Mouse (Mus musculus) kidney, postnatal 0 days (tissue): ENCODE results near the gene Topors. TPM values are rescaled to one million over a fixed set of nuclear protein-coding genes. Genes with fewer than 3 reads are reported as not detected.
A peak's percentile ranks its signal among the peaks of the same experiment; 100 is the strongest.

Experiments used
- ATAC-seq: fragments of 200-750 bp; cut with Nextera tagmentation; replicated peaks from 2 replicates; pipeline ENCODE4 v1.8.0; 2017; ENCODE audit warnings: low read depth, moderate number of reproducible peaks, moderate TSS enrichment, moderate library complexity; ENCODE audit not compliant: low FRiP score
- DNase-seq: peaks from one replicate; pipeline ENCODE4 v3.0.0-alpha.2; 2016; ENCODE audit warnings: low spot score
- H3K27ac ChIP-seq: fragments of 300-500 bp; sonication (generic); 2 replicates; pipeline ENCODE4 v1.5.1; 2014; ENCODE audit warnings: mild to moderate bottlenecking
- H3K27me3 ChIP-seq: fragments of 300-500 bp; sonication (generic); 2 replicates; pipeline ENCODE4 v1.6.1; 2014; ENCODE audit warnings: low read length, mixed read lengths; ENCODE audit not compliant: insufficient read depth
- H3K36me3 ChIP-seq: fragments of 300-500 bp; sonication (generic); 2 replicates; pipeline ENCODE4 v1.6.1; 2014; ENCODE audit warnings: low read length, mixed read lengths; ENCODE audit not compliant: insufficient read depth
- H3K4me1 ChIP-seq: fragments of 300-500 bp; sonication (generic); replicated peaks from 2 replicates; pipeline ENCODE4 v1.6.1; 2014; ENCODE audit warnings: antibody characterized with exemption, low read length, mixed read lengths; ENCODE audit not compliant: insufficient read depth
- H3K4me2 ChIP-seq: fragments of 300-500 bp; sonication (generic); 2 replicates; pipeline ENCODE4 v1.6.1; 2014; ENCODE audit warnings: mild to moderate bottlenecking, low read length, moderate library complexity, mixed read lengths
- H3K4me3 ChIP-seq: fragments of 300-500 bp; sonication (generic); replicated peaks from 2 replicates; pipeline ENCODE4 v1.5.1; 2014; ENCODE audit warnings: low read depth, low read length
- H3K9ac ChIP-seq: fragments of 300-500 bp; sonication (generic); 2 replicates; pipeline ENCODE4 v1.6.1; 2014; ENCODE audit warnings: low read depth, low read length
- H3K9me3 ChIP-seq: fragments of 300-500 bp; sonication (generic); replicated peaks from 2 replicates; pipeline ENCODE4 v1.6.1; 2016; ENCODE audit warnings: low read length, inconsistent platforms, mixed read lengths
- CTCF ChIP-seq: IDR thresholded peaks from 2 replicates; pipeline ENCODE4 v1.5.1; 2016; ENCODE audit warnings: antibody characterized with exemption, low read depth, mild to moderate bottlenecking, moderate library complexity
- WGBS: fragments of 180-500 bp; shearing (Covaris S2); extraction: QIAGEN DNeasy Blood & Tissue Kit; methylation state at CpG from one replicate; pipeline ENCODE4 v1.1.7; 2014; 5-methylcytosine and 5-hydroxymethylcytosine counted together
- polyA plus RNA-seq: library from polyadenylated mRNA; unstranded; fragments of >200 nt; fragmentation: Nextera tagmentation; extraction: Ambion mirVana; gene quantifications from 2 replicates; pipeline ENCODE4 v1.2.1, GENCODE M21; 2015

Topors gene
- polyA plus RNA-seq, 1 experiment from 2014 or later = 30.8 TPM

- Histone ChIP-seq H3K27ac (no peak overlapping the region), H3K9ac (no peak overlapping the region), H3K9me3 (no peaks in the 10 kb centered on the region), H3K36me3 (no peaks in the 10 kb centered on the region), H3K27me3 (no peaks in the 10 kb centered on the region), H3K4me2 (no peak overlapping the region), H3K4me3 (no peak overlapping the region), H3K4me1 (no peaks in the 10 kb centered on the region)
- no peak for ATAC-seq
- DNase-seq = no peak
- WGBS = 93% methylated on average over 7 of the region's 7 CpGs
- TF ChIP-seq CTCF = no peak
Observed at GRCm38 (mm10) chr4:40233062-40233664, 36.5 kb downstream of the Topors start.

DNA sequence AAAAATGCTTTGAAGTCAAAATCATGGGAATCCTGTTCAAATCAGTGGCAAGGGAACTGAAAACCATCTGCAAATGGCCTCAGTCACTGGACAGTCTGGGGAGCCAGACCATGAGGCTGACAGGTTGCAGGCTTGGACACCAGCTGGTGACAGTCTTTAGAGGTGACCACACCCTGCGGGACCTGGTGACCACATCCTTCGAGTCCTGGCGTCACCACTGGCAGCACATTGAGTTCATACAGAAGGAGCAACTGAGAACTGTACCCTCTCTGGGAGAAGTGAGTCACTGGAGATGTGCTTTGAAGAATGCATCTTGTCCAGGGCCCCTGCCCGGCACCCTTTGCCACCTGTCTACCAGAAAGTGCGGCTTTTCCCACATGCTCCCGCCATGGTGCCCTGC lies 39.9 kb downstream of the Topors start:
- no peak overlapping the region for H3K4me3 ChIP-seq
- no peak overlapping the region for H3K4me2 ChIP-seq
- 89% methylated on average over 6 of the region's 6 CpGs for WGBS
- 0 out of 2 replicates have a peak, but pooled peaks cover 11% of the 10 kb centered on the region for H3K36me3 ChIP-seq
- H3K9me3 ChIP-seq = no peaks in the 10 kb centered on the region
- H3K27me3 ChIP-seq = no peaks in the 10 kb centered on the region
- no peak overlapping the region for H3K9ac ChIP-seq
- DNase-seq = no peak
- no peak for TF ChIP-seq CTCF
- H3K27ac ChIP-seq = no peak overlapping the region
- no peaks in the 10 kb centered on the region for H3K4me1 ChIP-seq
- ATAC-seq = no peak

DNA sequence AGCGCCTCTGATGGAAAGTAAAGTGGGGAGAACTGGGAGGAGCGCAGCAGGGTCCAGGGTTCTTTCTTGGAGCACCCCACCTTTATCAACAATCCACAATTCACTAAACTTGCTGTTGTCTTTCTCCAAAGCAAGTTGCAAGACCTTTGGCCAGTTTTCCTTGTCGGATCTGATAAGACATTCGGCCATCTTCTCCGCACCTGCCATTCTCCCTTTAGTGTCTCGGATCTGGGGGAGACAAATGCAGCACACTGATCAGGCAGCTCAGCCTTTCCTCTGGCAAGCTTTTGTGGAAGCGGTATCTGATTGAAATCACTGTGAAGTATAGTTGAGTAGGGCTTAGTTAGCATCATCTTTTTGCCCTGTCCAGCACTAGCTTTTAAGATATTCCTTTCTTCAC lies 41.8 kb downstream of the Topors start:
- no peak for TF ChIP-seq CTCF
- H3K4me1 ChIP-seq = no peaks in the 10 kb centered on the region
- no peaks in the 10 kb centered on the region for H3K9me3 ChIP-seq
- no peak for ATAC-seq
- no peak overlapping the region for H3K4me2 ChIP-seq
- DNase-seq = no peak
- 0 out of 2 replicates have a peak, but pooled peaks cover 13% of the 10 kb centered on the region for H3K36me3 ChIP-seq
- H3K4me3 ChIP-seq = no peak overlapping the region
- H3K27ac ChIP-seq = no peak overlapping the region
- H3K27me3 ChIP-seq = no peaks in the 10 kb centered on the region
- no peak overlapping the region for H3K9ac ChIP-seq
- WGBS = 93% methylated on average over 7 of the region's 7 CpGs

DNA sequence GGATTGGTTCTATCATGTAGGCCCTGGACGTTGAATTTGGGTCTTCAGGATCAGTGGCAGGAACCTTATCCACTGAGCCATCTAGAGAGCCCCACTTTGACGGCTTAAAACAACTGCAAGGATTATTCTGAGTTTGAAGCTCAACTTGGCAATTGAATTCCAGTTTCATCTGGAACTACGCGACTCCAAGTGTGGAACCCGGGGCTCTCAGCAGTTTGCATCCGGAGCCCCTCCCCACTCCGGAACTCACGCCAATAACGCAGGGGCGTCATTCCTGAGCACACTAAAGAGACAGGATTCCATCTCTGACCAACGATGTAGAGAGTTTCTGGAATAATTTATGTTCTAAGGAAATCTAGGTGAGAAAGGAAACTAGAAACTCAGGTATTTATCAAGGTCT lies 42.5 kb downstream of the Topors start:
- H3K4me2 ChIP-seq = no peak overlapping the region
- TF ChIP-seq CTCF = no peak
- no peak overlapping the region for H3K27ac ChIP-seq
- no peak overlapping the region for H3K9ac ChIP-seq
- 0 out of 2 replicates have a peak, but pooled peaks cover 16% of the 10 kb centered on the region for H3K36me3 ChIP-seq
- no peak for ATAC-seq
- 85% methylated on average over 11 of the region's 11 CpGs for WGBS
- H3K4me1 ChIP-seq = no peaks in the 10 kb centered on the region
- no peaks in the 10 kb centered on the region for H3K27me3 ChIP-seq
- H3K9me3 ChIP-seq = no peaks in the 10 kb centered on the region
- DNase-seq = no peak
- no peak overlapping the region for H3K4me3 ChIP-seq

DNA sequence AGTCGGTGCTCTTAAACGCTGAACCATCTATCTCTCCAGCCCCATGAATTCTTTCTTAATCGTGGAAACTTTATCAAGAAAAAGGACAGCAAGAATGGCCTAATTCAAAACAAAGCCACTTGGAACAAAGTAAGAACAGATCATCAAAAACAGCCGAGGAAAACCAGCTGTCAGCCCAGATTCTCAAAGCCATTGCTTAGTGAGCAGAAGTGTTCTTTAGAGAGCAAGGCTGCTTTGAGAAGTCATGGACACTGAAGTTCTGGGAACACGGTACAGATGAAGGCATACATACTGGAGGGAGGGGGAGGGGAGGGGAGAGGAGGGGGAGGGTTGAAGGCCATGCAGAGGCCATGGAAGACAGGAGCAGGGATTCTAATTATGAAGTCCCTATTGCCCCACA lies 43.6 kb downstream of the Topors start:
- H3K9me3 ChIP-seq = no peaks in the 10 kb centered on the region
- no peaks in the 10 kb centered on the region for H3K27me3 ChIP-seq
- WGBS = 67% methylated on average over 5 of the region's 5 CpGs
- H3K27ac ChIP-seq = no peak overlapping the region
- no peak overlapping the region for H3K4me3 ChIP-seq
- no peak overlapping the region for H3K4me2 ChIP-seq
- DNase-seq (peak; percentile 17), ATAC-seq (no peak)
- no peaks in the 10 kb centered on the region for H3K4me1 ChIP-seq
- no peak overlapping the region for H3K9ac ChIP-seq
- H3K36me3 ChIP-seq = 0 out of 2 replicates have a peak, but pooled peaks cover 18% of the 10 kb centered on the region
- TF ChIP-seq CTCF = no peak

DNA sequence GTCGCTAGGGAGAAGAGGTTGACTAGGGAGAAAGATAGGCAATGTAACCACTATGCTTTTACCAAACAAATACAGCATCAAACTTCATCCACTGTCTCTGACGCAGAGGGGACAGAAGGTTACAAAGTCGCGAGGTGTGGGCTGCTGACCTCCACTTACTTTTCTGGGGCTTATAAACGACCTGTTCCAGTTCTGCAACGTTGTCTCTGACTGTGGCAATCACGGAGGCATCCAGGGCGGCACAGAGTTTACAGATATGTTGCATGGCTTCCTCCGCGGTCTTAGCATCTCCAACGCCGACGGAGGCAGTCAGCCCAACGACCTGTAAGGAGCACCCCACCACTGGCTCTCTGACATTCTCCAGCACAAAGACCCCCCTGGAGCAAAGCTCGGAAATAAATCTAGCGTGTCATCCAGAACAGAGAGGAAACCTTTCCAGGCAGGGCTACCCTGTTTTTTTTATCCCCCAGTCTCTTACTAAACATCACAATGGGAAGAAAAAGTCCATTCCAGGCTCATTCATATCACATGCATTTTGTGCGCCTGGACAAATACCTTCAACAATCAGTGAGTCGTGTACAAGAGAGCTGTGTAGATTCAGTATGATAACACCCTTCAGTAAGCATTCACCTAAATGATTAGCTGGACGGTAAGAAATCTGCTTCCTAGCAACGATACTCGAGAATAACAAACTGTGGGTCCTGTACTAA lies 47.6 kb downstream of the Topors start:
- Histone ChIP-seq H3K36me3 (peaks cover 18% of the 10 kb centered on the region; the same call in 1 of the 2 replicates), H3K27ac (no peak overlapping the region), H3K9me3 (no peaks in the 10 kb centered on the region), H3K4me3 (no peak overlapping the region), H3K27me3 (no peaks in the 10 kb centered on the region), H3K4me2 (no peak overlapping the region), H3K9ac (no peak overlapping the region), H3K4me1 (no peaks in the 10 kb centered on the region)
- ATAC-seq = no peak
- DNase-seq = no peak
- 55% methylated on average over 21 of the region's 21 CpGs for WGBS
- no peak for TF ChIP-seq CTCF
